Mouse (Mus musculus): ENCODE results near the gene Sh2d4b. TPM values are rescaled to one million over a fixed set of nuclear protein-coding genes. Genes with fewer than 3 reads are reported as not detected.

Gene Sh2d4b
- polyA plus RNA-seq, 1 experiment from 2014 or later = 0.96 TPM

DNA sequence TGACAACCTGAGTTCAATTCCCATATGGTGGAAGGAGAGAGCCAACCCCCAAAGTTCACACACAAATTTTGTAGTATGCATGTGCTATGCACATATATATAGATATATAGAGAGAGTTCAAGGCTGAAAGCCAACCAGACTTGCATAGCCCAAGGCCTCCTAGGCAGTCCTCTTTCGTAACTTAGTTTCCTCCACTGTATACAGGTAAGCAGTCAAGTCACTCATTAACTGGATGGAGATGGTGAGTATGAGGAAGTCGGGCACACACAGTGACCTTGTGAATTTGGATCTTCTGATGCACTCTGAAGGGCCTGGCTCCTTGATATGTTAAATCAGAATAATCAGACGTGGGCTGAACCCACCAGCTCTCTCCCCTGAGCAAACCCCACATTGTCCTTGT lies 4.8 kb upstream of the Sh2d4b start:
- WGBS = 84% methylated on average over 3 of the region's 3 CpGs
- DNase-seq (ENCODE audit: low spot score) = peak; percentile 29
- Histone ChIP-seq H3K27ac (ENCODE audit: low read depth, low read length) (no peak overlapping the region), H3K27me3 (ENCODE audit: control insufficient read depth, insufficient read depth, low read length) (no peaks in the 10 kb centered on the region), H3K36me3 (ENCODE audit: control insufficient read depth, insufficient read depth, low read length) (no peaks in the 10 kb centered on the region), H3K9ac (ENCODE audit: low read length) (no peak overlapping the region), H3K4me2 (ENCODE audit: low read depth, low read length, severe bottlenecking) (no peak overlapping the region), H3K4me3 (ENCODE audit: low read depth, low read length) (no peak overlapping the region), H3K9me3 (ENCODE audit: control insufficient read depth, low read length) (no peaks in the 10 kb centered on the region), H3K4me1 (replicated peaks; ENCODE audit: control insufficient read depth, insufficient read depth, low read length) (0 out of 2 replicates have a peak, but pooled peaks cover 2% of the 10 kb centered on the region)
- no peak for ATAC-seq (replicated peaks; ENCODE audit: low FRiP score)

GRCm38 (mm10) chr14:40895681-40896080 lies 2.6 kb upstream of the Sh2d4b start:
- no peaks in the 10 kb centered on the region for H3K9me3 ChIP-seq (ENCODE audit: control insufficient read depth, low read length)
- H3K4me1 ChIP-seq (replicated peaks; ENCODE audit: control insufficient read depth, insufficient read depth, low read length) = 0 out of 2 replicates have a peak, but pooled peaks cover 2% of the 10 kb centered on the region
- no peak overlapping the region for H3K9ac ChIP-seq (ENCODE audit: low read length)
- DNase-seq (ENCODE audit: low spot score) = no peak
- 81% methylated on average over 8 of the region's 8 CpGs for WGBS
- no peaks in the 10 kb centered on the region for H3K27me3 ChIP-seq (ENCODE audit: control insufficient read depth, insufficient read depth, low read length)
- H3K4me2 ChIP-seq (ENCODE audit: low read depth, low read length, severe bottlenecking) = no peak overlapping the region
- ATAC-seq (replicated peaks; ENCODE audit: low FRiP score) = no peak
- H3K36me3 ChIP-seq (ENCODE audit: control insufficient read depth, insufficient read depth, low read length) = no peaks in the 10 kb centered on the region
- no peak overlapping the region for H3K27ac ChIP-seq (ENCODE audit: low read depth, low read length)
- H3K4me3 ChIP-seq (ENCODE audit: low read depth, low read length) = no peak overlapping the region

DNA sequence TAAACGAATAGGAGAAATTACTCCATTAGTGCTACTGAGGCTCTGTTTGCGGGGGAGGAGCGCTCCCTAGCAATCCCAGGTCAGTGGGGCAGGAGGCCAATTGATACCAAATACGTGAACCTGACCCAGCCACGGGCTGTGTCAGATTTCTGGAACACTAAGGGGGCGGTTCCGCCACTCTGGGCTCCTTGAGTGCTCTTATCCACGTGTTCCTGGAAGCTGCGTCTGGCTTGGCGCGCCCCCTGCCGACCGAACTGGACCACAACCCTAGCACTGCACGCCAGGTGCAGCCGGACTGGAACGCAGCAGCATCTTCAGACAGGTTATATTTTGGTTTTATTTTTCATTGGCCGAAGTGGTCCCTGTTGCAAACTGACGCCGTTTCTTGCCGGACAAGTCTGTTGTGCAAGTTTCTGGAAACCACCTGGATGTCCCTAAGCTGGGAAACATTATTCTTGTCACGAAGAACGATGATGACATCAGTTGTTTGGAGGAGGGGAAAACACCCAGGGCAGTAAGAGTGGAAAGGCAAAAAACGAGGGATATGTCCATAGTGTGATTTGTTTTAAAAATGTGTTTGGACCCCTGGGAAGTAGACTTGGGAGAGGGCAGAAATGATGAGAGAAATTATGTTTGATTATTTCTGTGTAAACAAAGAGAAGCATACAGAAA lies 1.6 kb upstream of the Sh2d4b start:
- Histone ChIP-seq H3K4me3 (ENCODE audit: low read depth, low read length) (no peak overlapping the region), H3K9ac (ENCODE audit: low read length) (no peak overlapping the region)
- ATAC-seq (replicated peaks; ENCODE audit: low FRiP score) = peak; percentile 82

GRCm38 (mm10) chr14:40893884-40894283 lies 818 bp upstream of the Sh2d4b start:
- 0 out of 2 replicates have a peak, but pooled peaks have one; percentile 3 for ATAC-seq (replicated peaks; ENCODE audit: low FRiP score)
- no peak for DNase-seq (ENCODE audit: low spot score)
- no peak overlapping the region for H3K9ac ChIP-seq (ENCODE audit: low read length)
- no peak overlapping the region for H3K4me3 ChIP-seq (ENCODE audit: low read depth, low read length)
- H3K27ac ChIP-seq (ENCODE audit: low read depth, low read length) = no peak overlapping the region
- no peak overlapping the region for H3K4me2 ChIP-seq (ENCODE audit: low read depth, low read length, severe bottlenecking)
- H3K4me1 ChIP-seq (replicated peaks; ENCODE audit: control insufficient read depth, insufficient read depth, low read length) = 0 out of 2 replicates have a peak, but pooled peaks cover 2% of the 10 kb centered on the region
- H3K9me3 ChIP-seq (ENCODE audit: control insufficient read depth, low read length) = no peaks in the 10 kb centered on the region
- H3K27me3 ChIP-seq (ENCODE audit: control insufficient read depth, insufficient read depth, low read length) = no peaks in the 10 kb centered on the region
- 73% methylated on average over 8 of the region's 8 CpGs for WGBS
- H3K36me3 ChIP-seq (ENCODE audit: control insufficient read depth, insufficient read depth, low read length) = no peaks in the 10 kb centered on the region

More for the DNA sequence above, 1.6 kb upstream of the Sh2d4b start:
- Histone ChIP-seq H3K27ac (ENCODE audit: low read depth, low read length) (no peak overlapping the region), H3K4me1 (replicated peaks; ENCODE audit: control insufficient read depth, insufficient read depth, low read length) (0 out of 2 replicates have a peak, but pooled peaks cover 2% of the 10 kb centered on the region), H3K4me2 (ENCODE audit: low read depth, low read length, severe bottlenecking) (peak overlapping the region; percentile 39), H3K27me3 (ENCODE audit: control insufficient read depth, insufficient read depth, low read length) (no peaks in the 10 kb centered on the region), H3K36me3 (ENCODE audit: control insufficient read depth, insufficient read depth, low read length) (no peaks in the 10 kb centered on the region), H3K9me3 (ENCODE audit: control insufficient read depth, low read length) (no peaks in the 10 kb centered on the region)
- 15% methylated on average over 23 of the region's 23 CpGs for WGBS
- DNase-seq (ENCODE audit: low spot score) = peak; percentile 89

GRCm38 (mm10) chr14:40892326-40892825 lies 690 bp downstream of the Sh2d4b start:
- no peaks in the 10 kb centered on the region for H3K9me3 ChIP-seq (ENCODE audit: control insufficient read depth, low read length)
- ATAC-seq (replicated peaks; ENCODE audit: low FRiP score) (no peak), DNase-seq (ENCODE audit: low spot score) (no peak)
- H3K27me3 ChIP-seq (ENCODE audit: control insufficient read depth, insufficient read depth, low read length) = no peaks in the 10 kb centered on the region
- H3K4me1 ChIP-seq (replicated peaks; ENCODE audit: control insufficient read depth, insufficient read depth, low read length) = 0 out of 2 replicates have a peak, but pooled peaks cover 2% of the 10 kb centered on the region
- no peak overlapping the region for H3K4me3 ChIP-seq (ENCODE audit: low read depth, low read length)
- 77% methylated on average over 7 of the region's 7 CpGs for WGBS
- no peak overlapping the region for H3K4me2 ChIP-seq (ENCODE audit: low read depth, low read length, severe bottlenecking)
- H3K27ac ChIP-seq (ENCODE audit: low read depth, low read length) = no peak overlapping the region
- H3K9ac ChIP-seq (ENCODE audit: low read length) = no peak overlapping the region
- no peaks in the 10 kb centered on the region for H3K36me3 ChIP-seq (ENCODE audit: control insufficient read depth, insufficient read depth, low read length)

DNA sequence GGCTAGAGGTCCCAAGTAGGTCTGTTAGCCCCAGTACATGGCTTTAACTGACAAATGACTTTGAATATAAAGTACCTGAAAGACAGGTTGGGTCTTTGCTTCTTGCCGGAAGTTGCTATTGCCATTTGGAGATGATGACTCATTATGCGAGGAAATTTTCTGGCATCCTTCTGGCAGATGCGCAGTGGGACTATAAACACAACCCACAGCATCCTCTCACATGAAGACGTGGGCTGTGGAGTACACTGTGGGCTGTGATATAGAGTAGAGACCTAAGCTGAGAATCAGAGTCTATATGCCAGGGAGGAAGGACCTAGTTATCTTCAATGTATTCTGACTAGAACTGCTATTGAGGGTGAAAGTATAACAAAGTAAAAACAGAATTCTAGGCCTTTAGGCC lies 1.6 kb downstream of the Sh2d4b start:
- no peak overlapping the region for H3K4me3 ChIP-seq (ENCODE audit: low read depth, low read length)
- whole genome bisulfite sequencing = 97% methylated on average over 4 of the region's 4 CpGs
- H3K9ac ChIP-seq (ENCODE audit: low read length) = no peak overlapping the region
- no peaks in the 10 kb centered on the region for H3K36me3 ChIP-seq (ENCODE audit: control insufficient read depth, insufficient read depth, low read length)
- no peaks in the 10 kb centered on the region for H3K9me3 ChIP-seq (ENCODE audit: control insufficient read depth, low read length)
- no peak overlapping the region for H3K4me2 ChIP-seq (ENCODE audit: low read depth, low read length, severe bottlenecking)
- no peak for DNase-seq (ENCODE audit: low spot score)
- H3K27me3 ChIP-seq (ENCODE audit: control insufficient read depth, insufficient read depth, low read length) = no peaks in the 10 kb centered on the region
- H3K27ac ChIP-seq (ENCODE audit: low read depth, low read length) = no peak overlapping the region
- no peak for ATAC-seq (replicated peaks; ENCODE audit: low FRiP score)
- H3K4me1 ChIP-seq (replicated peaks; ENCODE audit: control insufficient read depth, insufficient read depth, low read length) = 0 out of 2 replicates have a peak, but pooled peaks cover 2% of the 10 kb centered on the region

GRCm38 (mm10) chr14:40889704-40890103 lies 3.4 kb downstream of the Sh2d4b start:
- WGBS = 82% methylated on average over 4 of the region's 4 CpGs
- Histone ChIP-seq H3K4me1 (replicated peaks; ENCODE audit: control insufficient read depth, insufficient read depth, low read length) (0 out of 2 replicates have a peak, but pooled peaks cover 2% of the 10 kb centered on the region), H3K27me3 (ENCODE audit: control insufficient read depth, insufficient read depth, low read length) (no peaks in the 10 kb centered on the region), H3K9me3 (ENCODE audit: control insufficient read depth, low read length) (no peaks in the 10 kb centered on the region), H3K36me3 (ENCODE audit: control insufficient read depth, insufficient read depth, low read length) (no peaks in the 10 kb centered on the region), H3K4me2 (ENCODE audit: low read depth, low read length, severe bottlenecking) (no peak overlapping the region), H3K9ac (ENCODE audit: low read length) (no peak overlapping the region), H3K4me3 (ENCODE audit: low read depth, low read length) (no peak overlapping the region), H3K27ac (ENCODE audit: low read depth, low read length) (no peak overlapping the region)
- no peak for ATAC-seq (replicated peaks; ENCODE audit: low FRiP score)
- no peak for DNase-seq (ENCODE audit: low spot score)

GRCm38 (mm10) chr14:40889181-40889580 lies 3.9 kb downstream of the Sh2d4b start:
- no peaks in the 10 kb centered on the region for H3K27me3 ChIP-seq (ENCODE audit: control insufficient read depth, insufficient read depth, low read length)
- H3K27ac ChIP-seq (ENCODE audit: low read depth, low read length) = no peak overlapping the region
- H3K9me3 ChIP-seq (ENCODE audit: control insufficient read depth, low read length) = no peaks in the 10 kb centered on the region
- no peak for DNase-seq (ENCODE audit: low spot score)
- H3K9ac ChIP-seq (ENCODE audit: low read length) = no peak overlapping the region
- H3K4me3 ChIP-seq (ENCODE audit: low read depth, low read length) = no peak overlapping the region
- no peak for ATAC-seq (replicated peaks; ENCODE audit: low FRiP score)
- H3K4me1 ChIP-seq (replicated peaks; ENCODE audit: control insufficient read depth, insufficient read depth, low read length) = 0 out of 2 replicates have a peak, but pooled peaks cover 2% of the 10 kb centered on the region
- H3K4me2 ChIP-seq (ENCODE audit: low read depth, low read length, severe bottlenecking) = no peak overlapping the region
- 98% methylated on average over 2 of the region's 2 CpGs for WGBS
- no peaks in the 10 kb centered on the region for H3K36me3 ChIP-seq (ENCODE audit: control insufficient read depth, insufficient read depth, low read length)
